Mouse (Mus musculus) liver, adult 2 months (tissue): ENCODE results near the gene Prkar2b. TPM values are rescaled to one million over a fixed set of nuclear protein-coding genes. Genes with fewer than 3 reads are reported as not detected.

Source experiments
- DNase-seq: peaks from one replicate; pipeline ENCODE4 v3.0.0-alpha.2; 2011; ENCODE audit warnings: low read depth, low spot score; ENCODE audit errors: extremely low read depth
- H3K27ac ChIP-seq: fragments of 200-500 bp; replicated peaks from 2 replicates; pipeline ENCODE4 v1.5.1; 2012; ENCODE audit warnings: low read depth, mild to moderate bottlenecking, control low read depth, inconsistent platforms, low read length; ENCODE audit not compliant: insufficient read depth
- H3K27me3 ChIP-seq: fragments of 200-500 bp; 2 replicates; pipeline ENCODE4 v1.6.1; 2012; ENCODE audit warnings: mild to moderate bottlenecking, moderate library complexity, low read length, inconsistent platforms; ENCODE audit not compliant: control insufficient read depth, insufficient read depth
- H3K36me3 ChIP-seq: fragments of 200-500 bp; 2 replicates; pipeline ENCODE4 v1.6.1; 2012; ENCODE audit warnings: low read length, inconsistent platforms; ENCODE audit not compliant: control insufficient read depth, insufficient read depth
- H3K4me1 ChIP-seq: fragments of 200-500 bp; 2 replicates; pipeline ENCODE4 v1.6.1; 2011; ENCODE audit warnings: low read length; ENCODE audit not compliant: control insufficient read depth, insufficient read depth
- H3K4me3 ChIP-seq: fragments of 200-500 bp; 2 replicates; pipeline ENCODE4 v1.5.1; 2011; ENCODE audit warnings: low read depth, mild to moderate bottlenecking, control low read depth, low read length, moderate library complexity; ENCODE audit not compliant: insufficient read depth
- H3K79me2 ChIP-seq: fragments of 200-500 bp; 2 replicates; pipeline ENCODE4 v1.6.1; 2012; ENCODE audit warnings: inconsistent platforms, mild to moderate bottlenecking, low read length, moderate library complexity; ENCODE audit not compliant: control insufficient read depth, insufficient read depth
- H3K9ac ChIP-seq: fragments of 200-500 bp; 2 replicates; pipeline ENCODE4 v1.6.1; 2012; ENCODE audit warnings: low read depth, mild to moderate bottlenecking, control low read depth, inconsistent platforms, low read length
- CTCF ChIP-seq: fragments of 200-500 bp; IDR thresholded peaks from 2 replicates; pipeline ENCODE4 v1.5.1; 2011; ENCODE audit warnings: low read depth, low read length, control low read depth
- POLR2A ChIP-seq: fragments of 200-500 bp; IDR thresholded peaks from 2 replicates; pipeline ENCODE4 v1.6.1; 2011; ENCODE audit warnings: low read length, control low read depth; ENCODE audit not compliant: insufficient read depth; ENCODE audit errors: extremely low read depth
- WGBS: fragments of 180-500 bp; shearing (Covaris S2); methylation state at CpG from one replicate; pipeline ENCODE4 v1.1.7; 2018; 5-methylcytosine and 5-hydroxymethylcytosine counted together
- polyA plus RNA-seq: library from polyadenylated mRNA; depleted of rRNA; stranded (reverse); fragments of >200 nt; gene quantifications from 2 replicates; pipeline ENCODE4 v1.2.3, GENCODE M21; 2012
- total RNA-seq: library from RNA; depleted of rRNA; stranded (reverse); fragments of >200 nt; gene quantifications from 2 replicates; pipeline ENCODE4 v1.2.3, GENCODE M21; 2014

Gene Prkar2b
- total and polyA plus RNA-seq, 2 experiments = 0.06 to 0.55 TPM

DNA sequence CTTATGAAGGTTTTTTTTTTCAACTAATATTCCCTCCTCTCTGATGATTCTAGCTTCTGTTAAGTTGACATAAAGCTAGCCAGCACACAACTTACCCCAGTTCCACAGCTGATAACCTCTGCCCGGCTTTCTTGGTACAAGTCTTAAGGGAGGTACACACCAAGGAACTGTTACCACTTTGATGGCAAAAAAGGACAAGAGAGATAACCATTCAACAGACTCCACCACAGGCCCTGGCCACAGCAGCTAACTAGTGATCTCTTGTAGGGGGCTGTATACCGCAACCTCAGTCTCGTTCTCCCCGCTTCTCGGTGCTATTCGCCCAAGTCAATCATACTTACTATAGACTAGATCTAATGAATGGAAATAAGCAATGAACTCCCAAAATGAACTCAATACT, 16.3 kb upstream of the Prkar2b start:
- H3K79me2 ChIP-seq = no peaks in the 10 kb centered on the region
- H3K4me3 ChIP-seq = no peak overlapping the region
- no peaks in the 10 kb centered on the region for H3K4me1 ChIP-seq
- no peak for DNase-seq
- no peak overlapping the region for H3K27ac ChIP-seq
- H3K27me3 ChIP-seq = peaks cover 4% of the 10 kb centered on the region; the same call in 1 of the 2 replicates
- TF ChIP-seq POLR2A = no peak
- TF ChIP-seq CTCF = no peak
- 98% methylated on average over 6 of the region's 6 CpGs for WGBS
- H3K9ac ChIP-seq = no peak overlapping the region
- no peaks in the 10 kb centered on the region for H3K36me3 ChIP-seq

- Histone ChIP-seq H3K27ac (no peak overlapping the region), H3K9ac (no peak overlapping the region), H3K27me3 (peaks cover 4% of the 10 kb centered on the region; the same call in 1 of the 2 replicates), H3K79me2 (no peaks in the 10 kb centered on the region), H3K36me3 (no peaks in the 10 kb centered on the region), H3K4me1 (no peaks in the 10 kb centered on the region), H3K4me3 (no peak overlapping the region)
- TF ChIP-seq POLR2A (no peak), CTCF (no peak)
- WGBS = 76% methylated on average over 10 of the region's 10 CpGs
- DNase-seq = no peak
These were observed 15.0 kb upstream of the Prkar2b start for GRCm38 (mm10) chr12:32075831-32076715.

DNA sequence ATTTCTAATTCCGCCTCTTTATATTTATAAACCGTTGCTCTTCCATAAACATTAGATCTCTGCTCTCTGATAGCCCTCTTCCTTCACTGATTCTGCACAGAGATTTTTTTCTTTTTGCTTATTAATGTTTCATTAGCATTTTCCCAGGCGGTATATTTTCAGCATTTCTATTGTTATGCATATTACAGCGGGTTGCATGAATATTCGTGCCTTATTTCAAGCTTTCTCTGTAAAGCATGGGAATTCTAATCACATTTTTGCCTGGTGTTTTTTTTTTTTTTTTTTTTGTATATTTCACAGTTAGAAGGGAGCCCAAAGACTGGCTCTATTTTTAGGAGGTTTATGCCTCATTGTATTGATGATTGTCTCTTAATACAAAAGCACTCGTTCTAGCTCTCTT, 13.2 kb upstream of the Prkar2b start:
- TF ChIP-seq POLR2A = no peak
- no peak for TF ChIP-seq CTCF
- DNase-seq = no peak

GRCm38 (mm10) chr12:32066004-32066403, 4.9 kb upstream of the Prkar2b start:
- Histone ChIP-seq H3K36me3 (no peaks in the 10 kb centered on the region), H3K27me3 (no peaks in the 10 kb centered on the region; the same call in 1 of the 2 replicates), H3K27ac (no peak overlapping the region), H3K79me2 (no peaks in the 10 kb centered on the region), H3K9ac (no peak overlapping the region), H3K4me1 (no peaks in the 10 kb centered on the region), H3K4me3 (no peak overlapping the region)
- WGBS = 72% methylated on average over 5 of the region's 5 CpGs
- TF ChIP-seq CTCF (no peak), POLR2A (no peak)
- DNase-seq = no peak

More for the DNA sequence above, 13.2 kb upstream of the Prkar2b start:
- Histone ChIP-seq H3K27ac (no peak overlapping the region), H3K79me2 (no peaks in the 10 kb centered on the region), H3K36me3 (no peaks in the 10 kb centered on the region), H3K4me3 (no peak overlapping the region), H3K4me1 (no peaks in the 10 kb centered on the region), H3K27me3 (peaks cover 4% of the 10 kb centered on the region; the same call in 1 of the 2 replicates), H3K9ac (no peak overlapping the region)
- whole genome bisulfite sequencing = 87% methylated on average over 6 of the region's 6 CpGs

- H3K27ac ChIP-seq = no peak overlapping the region
- DNase-seq = no peak
- peak overlapping the region; percentile 63 for H3K9ac ChIP-seq
- H3K4me1 ChIP-seq = no peaks in the 10 kb centered on the region
- H3K36me3 ChIP-seq = no peaks in the 10 kb centered on the region
- no peaks in the 10 kb centered on the region for H3K79me2 ChIP-seq
- TF ChIP-seq CTCF (no peak), POLR2A (no peak)
- WGBS = 3% methylated on average over 66 of the region's 66 CpGs
- peaks cover 8% of the 10 kb centered on the region for H3K27me3 ChIP-seq
- peak overlapping the region; percentile 70 for H3K4me3 ChIP-seq
These were observed 628 bp downstream of the Prkar2b start for GRCm38 (mm10) chr12:32060247-32061089.
